Mouse (Mus musculus): ENCODE data around the gene Dennd2a.

Dennd2a gene

DNA sequence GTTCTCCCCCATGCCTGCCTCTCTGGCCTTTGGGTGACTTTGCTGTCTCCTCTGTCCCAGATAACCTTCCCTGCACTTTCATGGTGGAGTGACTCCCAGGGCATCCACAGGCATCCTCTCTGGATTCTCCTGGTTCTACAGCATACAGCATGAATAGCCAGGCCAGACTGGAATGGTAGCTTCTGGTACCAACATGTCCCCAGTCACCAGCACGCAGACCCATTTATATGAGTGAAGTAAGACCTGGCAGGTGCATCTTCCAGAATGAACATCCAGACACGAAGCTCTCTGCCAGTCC lies 2.1 kb downstream of the Dennd2a start:
- DNase-seq: no peak

DNA sequence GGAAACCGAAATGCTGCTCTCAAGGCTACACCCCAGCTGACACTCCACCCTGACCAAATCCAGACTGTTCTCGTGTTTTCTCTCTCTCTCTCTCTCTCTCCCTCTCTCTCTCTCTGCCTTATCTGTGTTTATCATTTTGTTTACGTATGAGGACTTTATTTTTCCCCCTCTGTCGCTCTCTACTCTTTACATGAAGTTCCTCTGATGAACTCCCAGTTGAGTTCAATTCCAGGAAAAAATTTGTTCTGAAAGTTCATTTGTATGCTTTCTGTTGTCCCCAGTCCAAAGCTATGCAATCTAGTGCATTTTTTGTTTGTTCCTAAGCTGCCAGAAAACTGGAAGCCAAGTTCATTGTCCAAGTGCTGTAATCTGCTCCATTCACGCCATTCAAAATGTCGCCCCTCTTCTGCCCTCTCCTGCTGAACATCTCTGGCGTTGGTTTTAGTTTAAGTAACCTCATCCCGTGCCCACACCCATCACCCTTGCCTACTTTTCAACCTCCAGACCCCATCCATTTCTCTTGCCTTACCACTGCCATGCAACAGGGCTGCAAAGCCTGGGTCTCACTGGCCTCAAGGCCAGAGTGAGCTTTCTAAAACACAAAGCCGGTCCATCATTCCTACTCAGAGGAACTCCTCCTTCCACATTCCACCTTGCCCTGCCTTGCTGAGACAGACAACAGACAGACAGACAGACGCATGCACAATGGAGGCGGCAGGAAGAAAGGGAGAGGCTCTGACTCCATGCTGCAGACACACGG lies 2.6 kb downstream of the Dennd2a start:
- DNase-seq: no peak

DNA sequence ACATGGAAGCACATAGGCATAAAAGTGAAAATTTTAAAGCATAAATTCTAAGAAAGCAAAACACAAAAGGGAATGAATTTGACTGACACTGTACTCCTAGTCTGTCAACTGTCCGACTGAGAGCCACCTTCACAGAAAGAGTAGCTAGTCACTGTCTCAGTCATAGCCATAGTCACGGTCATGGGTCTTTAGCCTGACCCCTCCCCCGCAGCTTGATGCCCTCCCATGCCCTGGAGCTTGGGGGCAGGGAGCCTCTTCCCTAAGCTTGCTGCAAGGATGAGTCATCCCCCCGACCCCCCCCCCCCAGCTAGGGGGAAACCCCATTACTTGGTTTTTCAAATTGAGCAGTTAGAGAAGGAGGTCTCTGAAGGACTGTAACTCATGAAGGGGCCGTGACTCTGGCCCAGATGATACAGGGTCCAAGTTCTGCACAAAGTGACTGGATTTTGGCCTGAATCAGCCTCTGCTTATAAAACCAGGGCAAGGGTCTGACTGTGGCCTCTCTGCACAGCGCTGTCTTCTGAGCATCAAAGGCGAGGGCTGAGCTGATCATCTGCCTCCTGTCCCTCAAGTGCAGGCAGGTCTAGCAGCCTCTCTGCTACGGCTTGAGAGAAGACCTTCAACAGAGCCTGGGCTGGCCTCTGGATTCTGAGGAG lies 5.6 kb downstream of the Dennd2a start:
- no peak for DNase-seq

DNA sequence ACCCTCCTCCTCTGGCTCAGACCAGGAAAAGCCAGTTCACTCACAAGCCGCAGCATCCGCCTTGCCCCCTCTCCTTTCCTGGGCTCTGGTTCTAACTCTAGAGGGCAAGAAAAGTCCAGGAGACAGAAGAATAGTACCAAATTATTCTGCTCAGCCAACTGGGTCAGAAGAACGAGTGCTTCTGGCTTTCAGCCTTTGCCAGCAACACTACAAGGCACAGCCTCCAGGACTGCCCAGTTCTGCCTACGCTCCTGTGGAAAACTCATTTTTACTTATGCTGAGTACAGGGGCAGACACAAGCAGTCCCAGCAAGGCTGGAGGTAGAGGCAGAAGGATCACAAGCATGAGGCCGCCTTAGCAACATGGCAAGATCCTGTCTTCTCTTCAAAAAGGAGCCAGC lies 9.6 kb downstream of the Dennd2a start:
- DNase-seq: no peak

DNA sequence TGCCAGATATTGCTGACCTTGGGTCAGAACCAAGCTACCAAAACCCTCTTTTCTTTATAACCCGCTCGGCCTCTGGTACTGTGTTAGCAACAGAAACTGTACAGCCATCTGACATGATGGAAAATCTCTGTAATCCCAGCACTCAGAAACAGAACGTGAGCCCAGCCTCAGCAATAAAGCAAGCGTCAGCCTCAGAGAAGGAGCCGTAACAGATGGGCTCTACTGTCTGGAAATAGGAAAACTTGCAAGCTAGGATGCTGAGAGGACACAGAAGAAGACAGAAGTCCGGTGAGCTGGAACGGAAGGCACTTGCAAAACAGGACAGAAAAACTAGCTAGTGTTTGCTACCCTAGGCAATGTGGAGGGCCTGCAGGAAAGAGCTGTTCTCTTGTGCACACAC lies 12.2 kb downstream of the Dennd2a start:
- no peak for DNase-seq

DNA sequence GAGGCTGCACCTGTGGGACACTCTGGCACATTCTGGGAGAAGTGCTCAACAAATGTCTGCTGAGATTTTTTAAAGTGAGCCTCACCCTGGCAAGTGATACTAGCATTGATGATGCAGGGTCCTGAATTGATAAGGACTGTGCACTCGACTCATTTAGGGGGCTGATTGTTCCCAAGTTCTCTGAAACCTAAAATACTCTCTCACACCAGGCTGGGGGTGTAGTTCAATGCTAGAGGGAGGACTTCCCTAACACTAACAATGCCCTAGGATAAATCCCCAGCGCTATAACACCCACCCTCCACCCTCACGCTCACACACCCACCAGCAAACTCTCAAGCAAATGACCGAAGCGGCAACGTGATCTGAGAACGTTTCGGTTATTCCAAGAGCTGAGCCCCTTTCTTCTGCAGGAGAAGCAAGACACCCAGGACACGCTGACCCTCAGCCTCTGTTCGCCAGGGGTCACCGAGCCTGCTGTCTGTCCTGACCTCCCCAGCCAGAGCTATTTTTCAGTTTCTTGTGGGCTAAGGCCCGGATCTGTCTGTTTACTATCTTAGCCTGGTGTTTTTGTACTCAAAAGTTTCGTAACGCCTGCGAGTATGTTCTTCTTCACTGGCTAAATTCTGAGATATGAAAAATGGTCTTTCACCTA lies 13.8 kb downstream of the Dennd2a start:
- no peak for DNase-seq

DNA sequence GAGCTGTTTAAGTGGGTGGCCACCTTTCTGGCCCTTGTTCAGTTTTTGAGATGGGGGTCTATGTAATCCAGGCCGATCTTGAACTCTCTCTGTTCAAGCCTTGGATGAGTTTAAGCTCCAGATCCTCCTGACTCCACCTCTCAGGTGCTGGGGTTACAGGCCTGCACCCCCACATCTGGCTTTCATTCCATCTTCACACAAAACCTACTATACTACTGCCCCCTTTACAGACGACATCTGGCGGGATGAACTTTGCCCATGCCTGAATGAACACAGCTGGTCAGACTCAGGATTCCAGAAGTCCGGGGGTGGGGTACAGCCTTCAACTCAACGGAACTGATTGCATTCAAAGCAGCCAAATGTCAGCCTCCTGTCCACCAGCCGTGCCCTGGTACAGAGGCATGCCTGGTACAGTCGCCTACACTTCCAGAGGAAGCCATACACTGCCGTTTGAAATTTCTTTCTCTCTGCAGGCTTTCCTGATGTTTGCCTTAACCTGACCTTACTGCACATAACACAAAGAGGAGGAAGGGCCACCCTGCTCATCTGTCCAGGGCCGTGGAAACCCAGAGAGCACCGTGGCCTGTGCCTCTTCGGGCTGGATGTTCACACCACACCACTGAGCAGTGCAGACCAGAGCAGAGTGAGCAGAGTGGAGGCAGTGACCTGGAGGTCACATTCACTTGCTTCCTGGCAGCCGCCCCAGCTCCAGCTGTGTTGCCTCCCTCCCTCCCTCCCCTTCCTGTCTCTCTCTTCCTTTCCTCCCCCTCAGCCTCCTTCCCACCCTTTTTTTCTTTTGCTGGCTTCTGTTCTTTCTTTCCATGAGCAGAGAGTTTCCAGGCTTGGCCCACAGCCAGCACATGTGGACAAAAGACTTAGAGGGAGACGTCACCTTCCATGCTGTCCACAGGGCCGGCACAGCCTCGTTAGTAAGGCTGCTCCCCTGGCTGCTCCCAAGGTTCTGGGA lies 14.8 kb downstream of the Dennd2a start:
- peak in 1 of 2 experiments; percentile 57 for DNase-seq

DNA sequence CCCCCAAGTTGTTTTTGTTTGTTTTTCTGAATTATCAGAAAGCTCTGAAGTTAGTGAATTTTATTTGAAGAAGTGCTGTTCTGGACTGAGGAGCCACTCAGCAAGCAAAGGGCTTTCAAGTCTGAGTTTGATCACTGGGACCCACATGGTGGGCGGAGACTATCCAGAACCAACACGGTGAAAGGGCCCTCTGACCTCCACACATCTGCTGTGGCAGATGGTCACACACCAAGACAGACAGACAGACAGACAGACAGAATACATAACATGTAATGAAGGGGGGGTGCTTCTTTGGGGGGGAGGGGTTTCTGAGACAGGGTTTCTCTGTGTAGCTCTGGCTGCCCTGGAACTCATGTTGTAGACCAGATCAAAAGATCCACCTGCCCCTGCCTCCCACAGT lies 17.1 kb downstream of the Dennd2a start:
- DNase-seq: no peak

DNA sequence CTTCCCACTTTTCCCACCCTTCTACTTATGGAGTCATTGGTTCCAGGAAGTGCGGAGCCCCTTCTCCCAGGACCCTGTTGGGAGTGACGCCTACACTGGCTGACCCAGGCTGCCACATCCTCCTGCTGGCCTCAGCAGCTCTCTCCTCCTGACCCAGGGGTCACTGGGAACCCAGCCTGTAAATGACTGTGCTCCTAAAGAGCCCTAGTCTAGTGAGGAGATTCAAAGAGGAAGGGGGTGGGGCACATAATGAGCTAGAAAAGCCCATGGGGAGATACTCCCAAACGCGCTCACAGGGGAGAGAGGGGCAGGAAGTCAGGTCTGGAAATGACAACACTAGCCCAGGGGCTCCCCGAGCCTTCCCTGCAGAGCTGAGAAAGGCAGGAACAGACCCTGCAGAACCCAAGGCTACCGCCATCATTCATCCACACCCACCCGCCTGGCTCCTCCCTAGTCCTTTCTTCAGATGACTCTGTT lies 17.9 kb downstream of the Dennd2a start:
- no peak for DNase-seq

DNA sequence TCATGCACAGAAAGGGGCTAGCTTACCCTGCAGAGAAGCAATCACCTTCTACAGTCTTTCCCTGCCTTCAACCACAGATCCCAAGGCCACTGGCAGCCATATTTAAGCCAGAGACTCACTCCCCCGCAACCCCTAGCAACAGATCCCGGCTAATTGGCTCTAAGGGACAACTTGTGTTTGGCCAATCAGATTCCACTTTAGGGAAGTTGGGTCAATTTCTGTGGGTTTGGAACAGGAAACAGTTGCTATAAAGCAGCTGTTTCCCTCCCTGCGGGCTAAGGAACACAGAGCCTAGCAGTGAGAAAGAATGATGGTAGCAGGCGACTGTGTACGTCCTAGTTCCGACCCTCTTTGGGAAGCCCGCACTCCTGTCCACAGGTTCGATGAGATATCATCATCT lies 19.4 kb downstream of the Dennd2a start:
- DNase-seq: no peak

DNA sequence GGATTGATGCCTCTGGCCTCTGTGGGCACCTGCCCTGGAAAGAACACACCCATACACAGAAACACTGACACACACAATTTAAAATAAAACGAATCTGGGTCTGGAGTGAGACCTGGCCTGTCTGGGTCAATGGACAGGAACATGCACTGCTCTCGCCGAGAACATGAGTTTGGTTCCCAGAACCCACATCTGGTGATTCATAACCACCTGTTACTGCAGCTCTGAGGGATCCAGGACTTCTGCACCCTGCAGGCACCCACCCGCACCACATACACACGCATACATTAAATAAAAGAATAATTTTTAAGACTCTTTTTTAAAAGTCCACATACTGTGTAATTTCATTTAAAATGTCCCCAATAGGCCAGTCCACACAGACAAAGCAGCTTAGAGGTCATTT lies 20.4 kb downstream of the Dennd2a start:
- DNase-seq: no peak

DNA sequence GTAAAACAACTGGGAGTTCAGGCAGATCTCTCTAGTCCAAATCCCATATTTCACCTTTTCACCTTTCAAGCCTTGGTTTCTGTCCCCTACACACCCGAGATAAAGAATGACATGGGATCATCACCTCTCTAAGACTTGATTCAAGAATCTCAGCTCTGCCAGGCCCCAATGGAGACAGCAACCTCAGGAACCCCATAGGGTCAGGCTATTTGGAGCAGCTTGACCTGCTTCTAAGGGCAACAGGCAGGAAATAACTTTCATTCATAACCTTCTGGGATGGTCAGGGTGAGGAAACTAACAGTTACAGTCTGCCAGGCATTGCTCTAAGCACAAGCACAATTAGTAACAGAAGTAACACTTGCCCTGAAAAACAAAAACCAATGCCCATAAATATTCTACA lies 21.0 kb downstream of the Dennd2a start:
- DNase-seq: no peak

DNA sequence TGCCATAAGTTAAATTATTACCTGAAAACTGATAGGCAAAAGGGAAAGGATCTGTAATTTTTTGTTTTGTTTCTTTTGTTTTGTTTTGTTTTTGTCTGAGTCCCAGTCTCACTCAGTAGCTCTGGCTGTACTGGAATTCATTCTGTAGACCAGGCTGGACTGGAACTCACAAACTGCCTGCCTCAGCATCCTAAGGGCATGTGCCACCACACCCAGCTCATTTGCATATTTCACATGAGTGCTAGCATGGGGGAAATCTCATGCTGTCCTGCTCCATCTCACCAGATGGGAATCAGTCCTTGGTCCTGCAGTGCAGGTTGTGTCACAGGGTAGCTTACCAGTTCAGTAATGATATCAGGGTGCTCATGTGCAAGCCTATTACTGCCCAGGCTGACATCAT lies 22.7 kb downstream of the Dennd2a start:
- no peak for DNase-seq

DNA sequence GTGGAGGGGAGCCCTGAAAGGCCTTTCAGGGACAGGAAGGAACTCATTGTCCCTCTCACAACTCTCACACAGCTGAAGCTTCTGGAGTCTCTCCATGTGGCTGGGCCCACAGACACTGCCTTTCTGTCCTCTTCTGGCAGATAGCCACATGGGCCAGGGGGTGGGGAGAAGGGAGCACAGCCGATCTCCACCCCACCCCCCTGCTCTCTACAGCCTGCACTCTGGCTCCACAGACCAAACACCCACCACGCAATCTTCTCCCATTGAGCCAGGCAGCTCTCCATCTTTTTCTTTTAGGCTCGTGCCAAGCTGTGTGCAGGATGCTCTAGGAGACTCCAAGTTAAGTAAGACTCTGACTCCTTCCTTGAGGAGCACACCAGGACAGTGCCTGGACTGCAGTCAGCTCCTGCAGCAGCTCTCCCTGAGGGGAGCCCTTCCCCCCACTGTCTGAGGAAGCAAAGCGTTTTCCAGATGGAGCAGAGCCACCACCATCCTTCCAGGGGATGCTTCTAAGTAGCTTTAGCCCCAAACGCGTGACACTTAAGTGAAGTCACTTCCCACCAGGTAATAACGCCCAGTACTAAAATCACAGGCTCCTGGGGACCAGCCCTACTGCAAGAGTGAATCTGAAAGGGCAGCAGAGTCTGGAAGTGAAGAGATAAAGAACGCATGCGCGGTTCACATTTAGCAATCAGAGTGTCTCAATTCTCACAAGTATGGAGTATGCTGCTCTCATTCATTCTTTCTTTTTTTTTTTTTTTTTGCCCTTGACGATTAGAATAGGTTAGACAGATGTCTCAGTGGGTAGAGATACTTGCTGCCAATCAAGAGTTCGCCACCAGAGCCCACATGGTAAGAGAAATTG lies 28.8 kb downstream of the Dennd2a start:
- DNase-seq: peak; percentile 76 to 80

DNA sequence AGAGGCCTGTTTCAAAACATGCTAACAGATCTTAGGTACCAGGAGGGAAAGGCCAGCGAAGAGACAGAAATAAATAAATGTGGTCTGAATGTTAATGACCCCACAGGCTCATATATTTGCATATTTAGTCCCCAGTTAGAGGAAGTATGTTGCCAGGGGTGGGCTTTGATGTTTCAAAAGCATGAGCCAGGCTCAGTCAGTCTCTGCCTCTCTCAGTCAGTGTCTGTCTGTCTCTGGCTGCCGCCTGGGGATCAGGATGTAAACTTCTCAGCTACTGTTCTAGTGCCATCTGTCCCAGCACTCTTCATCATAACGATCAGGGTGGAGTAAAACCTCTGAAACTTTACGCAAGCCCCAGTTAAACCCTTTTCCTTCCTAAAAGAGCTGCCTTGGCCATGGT lies 29.9 kb downstream of the Dennd2a start:
- no peak for DNase-seq

DNA sequence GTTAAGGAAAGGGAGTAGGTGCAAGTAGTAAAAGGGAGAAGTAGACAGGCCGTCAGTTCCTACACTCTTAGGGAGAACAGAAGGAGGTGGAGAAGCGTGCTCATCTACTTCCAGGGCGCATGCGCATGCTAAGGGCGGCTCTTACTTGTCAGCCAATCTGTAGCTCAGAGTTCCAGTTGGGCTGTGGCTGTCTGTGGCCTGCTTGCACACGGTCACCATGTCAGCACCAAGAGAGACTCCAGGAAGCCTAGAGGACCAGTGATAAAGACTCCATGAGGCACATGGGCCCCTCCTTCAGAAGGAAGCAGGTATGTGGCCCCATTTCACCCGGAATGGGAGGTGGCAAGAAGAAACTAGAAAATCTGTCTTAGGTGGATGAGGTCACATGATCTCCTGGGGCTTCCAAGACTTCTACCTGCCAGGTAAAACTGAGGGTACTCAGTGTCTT lies 30.3 kb downstream of the Dennd2a start:
- peak in 1 of 2 experiments; percentile 37 for DNase-seq

DNA sequence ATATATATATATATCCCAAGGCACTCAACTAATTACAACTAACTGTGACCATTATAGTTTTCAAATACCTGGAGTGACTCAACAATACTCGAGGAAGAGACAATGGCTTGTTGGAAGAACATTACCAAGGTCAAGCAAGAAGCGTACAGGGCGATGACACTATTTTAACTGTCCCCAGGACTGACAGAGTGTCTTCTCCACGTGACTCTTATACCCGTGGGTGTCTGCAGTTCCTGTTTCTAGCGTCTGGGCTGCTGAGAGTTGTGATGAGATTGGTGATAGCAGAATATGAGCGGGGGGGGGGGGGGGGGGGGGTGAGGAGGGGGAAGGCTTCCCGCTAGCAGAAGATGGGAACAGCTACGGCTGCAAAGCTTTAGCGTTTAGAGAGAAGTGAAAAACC lies 30.9 kb downstream of the Dennd2a start:
- DNase-seq: no peak

DNA sequence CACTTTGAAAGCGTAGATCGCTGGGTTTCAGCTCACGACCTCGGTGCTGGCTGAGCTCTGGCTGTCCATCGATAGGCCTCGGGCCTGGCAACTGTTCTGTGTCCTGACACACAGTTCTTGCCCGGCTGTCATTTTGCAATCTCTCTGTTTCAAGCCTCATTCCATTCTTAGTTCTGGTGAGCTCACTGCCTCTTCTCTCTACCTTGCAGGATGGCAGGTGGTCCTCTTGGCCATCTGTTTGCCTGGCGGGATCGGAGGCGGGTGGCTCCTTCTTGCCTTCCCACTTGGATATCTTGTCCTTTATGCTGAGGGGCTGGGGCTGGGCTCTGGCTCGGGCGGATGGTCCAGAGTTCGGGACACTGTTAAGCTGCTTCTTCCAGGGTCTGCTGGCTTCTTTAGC lies 34.5 kb downstream of the Dennd2a start:
- DNase-seq: peak; percentile 76 to 81

DNA sequence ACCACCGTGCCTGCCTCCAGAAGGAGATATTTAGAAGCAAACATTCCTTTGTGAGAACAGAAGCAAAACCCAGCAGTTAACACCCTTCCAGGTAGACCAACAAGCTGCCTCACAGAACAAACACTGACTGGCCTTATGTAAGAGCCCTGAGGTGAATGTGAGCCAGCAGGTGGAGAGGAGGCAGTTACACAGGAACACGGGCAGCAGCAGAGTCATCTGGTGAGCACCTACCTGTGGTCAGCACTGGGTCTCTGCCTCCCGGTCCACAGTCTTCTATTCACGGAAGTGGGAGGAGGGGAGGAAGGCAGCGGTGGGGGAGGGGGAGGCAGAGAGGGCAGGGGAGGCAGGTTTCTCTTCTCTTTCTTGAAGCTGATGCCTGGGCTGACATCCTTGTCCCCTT lies 35.2 kb downstream of the Dennd2a start:
- peak; percentile 44 to 51 for DNase-seq

DNA sequence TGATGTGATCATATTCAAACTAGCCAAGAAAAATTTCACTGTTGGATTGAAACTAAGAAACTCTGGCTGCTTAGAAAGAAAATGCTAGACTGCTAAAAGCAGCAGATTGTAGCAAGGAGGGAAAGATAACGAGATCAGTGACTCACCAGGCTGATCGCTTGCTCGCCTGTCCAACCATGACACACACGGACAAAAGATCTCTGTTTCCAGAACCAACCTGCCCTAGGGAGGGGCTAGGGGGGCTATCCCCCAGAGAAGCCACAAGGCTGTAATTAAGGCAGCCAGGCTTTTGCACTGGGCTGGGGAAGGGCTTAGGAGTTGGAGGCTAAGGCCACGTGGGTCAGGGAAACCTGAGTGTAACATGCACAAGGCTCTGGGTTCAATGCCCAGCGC lies 41.9 kb downstream of the Dennd2a start:
- DNase-seq: peak; percentile 27 to 34

DNA sequence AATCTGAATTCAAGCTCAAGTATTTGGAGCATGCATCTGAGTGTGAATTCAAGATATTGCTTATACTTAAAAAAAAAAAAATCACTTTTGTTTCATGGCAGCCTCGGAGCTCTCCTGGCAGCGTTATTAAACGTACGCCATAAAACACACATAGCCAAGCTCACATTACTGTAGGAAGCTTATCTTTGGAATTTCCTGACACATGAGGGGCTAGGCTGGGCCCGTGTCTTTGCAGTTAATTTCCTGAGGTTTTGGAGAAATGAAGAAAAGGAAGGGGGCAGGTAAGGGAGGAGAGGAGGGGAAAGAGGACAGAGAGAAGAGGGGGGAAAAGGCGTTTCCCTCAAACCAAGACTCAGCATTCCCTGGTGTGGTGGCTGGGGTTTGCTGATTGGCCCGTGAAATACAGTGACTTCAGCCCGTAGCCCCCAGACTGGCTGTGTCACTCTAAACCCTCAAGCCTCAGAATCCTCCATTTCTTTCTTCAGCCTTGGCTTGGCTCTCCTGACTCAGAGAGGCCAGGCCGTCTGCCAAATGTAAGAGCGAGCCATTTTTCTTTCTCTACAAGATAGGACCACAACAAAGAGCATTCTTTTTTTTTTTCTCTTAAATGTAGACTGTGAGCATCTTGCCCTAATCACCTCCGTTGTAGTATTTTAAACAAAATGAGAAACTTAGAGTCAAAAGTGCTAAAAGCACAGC lies 42.5 kb downstream of the Dennd2a start:
- DNase-seq: peak; percentile 66 to 73
